ENCODE assay signal across 9 mouse cellular contexts in the genomic region with DNA sequence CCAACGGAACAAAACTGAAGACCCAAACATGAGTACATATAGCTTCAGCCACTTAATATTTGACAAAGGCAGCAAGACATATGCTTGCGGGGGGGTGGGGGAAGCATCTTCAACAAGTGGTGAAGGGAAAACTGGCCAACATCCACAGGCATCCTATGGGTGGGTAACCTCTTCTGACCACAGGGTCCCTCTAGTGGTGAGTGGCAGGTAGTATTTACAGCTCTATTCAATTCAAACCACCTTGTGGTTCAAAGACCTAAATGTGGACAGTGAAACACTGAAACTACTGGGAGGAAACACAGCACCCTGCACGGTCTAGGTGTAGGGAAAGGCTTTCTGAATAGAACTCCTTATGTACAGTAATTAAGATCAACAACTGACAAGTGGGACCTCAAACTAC. TPM values are rescaled to one million over a fixed set of nuclear protein-coding genes. Genes with fewer than 3 reads are reported as not detected.
DNase-seq lines count a peak whose midpoint lies in the region; ATAC-seq and TF ChIP-seq lines count a peak whose summit lies in the region.
"Had no signal": no experiment of that assay in that cellular context is flagged by ENCODE, and none has a peak within 500 bp of the region (broad histone marks: within the 10 kb centered on the region; RNA-seq: fewer than 3 reads in every experiment).

No protein-coding gene starts in this region.

- peak; percentile 94 for TF ChIP-seq CTCF in Patski (IDR thresholded peaks at IDR 0.05)

- peaks cover 5% of the 10 kb centered on the region; the same call in 1 of the 2 replicates for H3K4me1 ChIP-seq in embryonic facial prominence, embryonic 14.5 days (ENCODE audit: control insufficient read depth, insufficient read depth, low read length)
- 0 out of 2 replicates have a peak, but pooled peaks cover 4% of the 10 kb centered on the region for H3K4me1 ChIP-seq in limb, embryonic 10.5 days

- no peak overlapping the region for H3K4me2 ChIP-seq in embryonic facial prominence, embryonic 14.5 days (ENCODE audit: low read depth, low read length)
- H3K4me2 ChIP-seq: lung, embryonic 15.5 days had no signal

- POLR2A ChIA-PET in Patski (lab: Charles Lee): interaction anchor here (0.7 to 1.2 kb wide), 9 partner anchors 11 to 65 kb away, joined by 3 to 6 read pairs (median 4); a partner anchor contains a TSS

- H3K27ac ChIP-seq in embryonic facial prominence, embryonic 14.5 days (replicated peaks; ENCODE audit: low read depth, low read length): no peak overlapping the region
- no peak overlapping the region for H3K27ac ChIP-seq in limb, embryonic 10.5 days

- ATAC-seq in Patski: peak; percentile 26
- ATAC-seq in embryonic facial prominence, embryonic 14.5 days (ENCODE audit: low read depth): no peak

- no peak overlapping the region for H3K4me3 ChIP-seq in embryonic facial prominence, embryonic 14.5 days (ENCODE audit: low read depth, low read length)
- H3K4me3 ChIP-seq in limb, embryonic 10.5 days: no peak overlapping the region
- H3K4me3 ChIP-seq: lung, embryonic 15.5 days had no signal

- 47% methylated on average over 3 of the region's 3 CpGs for WGBS in embryonic facial prominence, embryonic 14.5 days
- 37% methylated on average over 3 of the region's 3 CpGs for WGBS in limb, embryonic 10.5 days

- intact Hi-C loops in heart, postnatal 25 days (cut with DNase I): no loop called here

- H3K27me3 ChIP-seq in Patski: peaks cover 2% of the 10 kb centered on the region
- no peaks in the 10 kb centered on the region for H3K27me3 ChIP-seq in embryonic facial prominence, embryonic 14.5 days (replicated peaks; ENCODE audit: control insufficient read depth, insufficient read depth, low read length)
- H3K27me3 ChIP-seq in limb, embryonic 10.5 days (ENCODE audit: low read depth, poor library complexity, severe bottlenecking): no peaks in the 10 kb centered on the region
- H3K27me3 ChIP-seq: lung, embryonic 15.5 days had no signal

- CTCF ChIA-PET in Patski (lab: Charles Lee): interaction anchor here (0.8 to 6.3 kb wide), 27 partner anchors 10 to 165 kb away, joined by 3 to 84 read pairs (median 6); a partner anchor contains a TSS

- H3K9me3 ChIP-seq in embryonic facial prominence, embryonic 14.5 days (ENCODE audit: control insufficient read depth, low read length): no peaks in the 10 kb centered on the region
- no peaks in the 10 kb centered on the region for H3K9me3 ChIP-seq in limb, embryonic 10.5 days (replicated peaks)
- H3K9me3 ChIP-seq: lung, embryonic 15.5 days had no signal

- peaks cover 8% of the 10 kb centered on the region; the same call in 1 of the 2 replicates for H3K36me3 ChIP-seq in embryonic facial prominence, embryonic 14.5 days (ENCODE audit: control insufficient read depth, insufficient read depth, low read length)
- H3K36me3 ChIP-seq in limb, embryonic 10.5 days: peaks cover 21% of the 10 kb centered on the region

- H3K9ac ChIP-seq in embryonic facial prominence, embryonic 14.5 days (ENCODE audit: low read depth, low read length): no peak overlapping the region
- H3K9ac ChIP-seq: lung, embryonic 15.5 days had no signal

- DNase-seq in heart, adult 18-20 months: peak; percentile 27 to 56
- no peak for DNase-seq in heart, postnatal 25 days (ENCODE audit: low spot score)
- DNase-seq in 416B (ENCODE audit: low read depth): peak; percentile 91
- no peak for DNase-seq in Patski (ENCODE audit: low read depth, low spot score)
- peak; percentile 72 for DNase-seq in embryonic facial prominence, embryonic 14.5 days (ENCODE audit: low spot score)
- DNase-seq in limb, embryonic 10.5 days (ENCODE audit: low spot score): peak; percentile 41
- DNase-seq in retina, embryonic 14.5 days (ENCODE audit: low spot score): peak; percentile 75
- no peak for DNase-seq in gastrocnemius, postnatal 10 days

- in situ Hi-C loops in Patski (cut with MboI; ENCODE audit: low pct_unique_long_range_greater_than_20kb): no loop called here

RNA-seq across cellular contexts. Expression of a gene that starts 11.3 kb away (rescaled TPM):
- total RNA-seq in heart, adult 18-20 months (2021): 100 to 1,000 TPM; 146 to 151 TPM
- total RNA-seq in heart, postnatal 25 days (2021): 100 to 1,000 TPM; 119 to 129 TPM
- 355 TPM for polyA plus RNA-seq in Patski (2021)
- 234 and 252 TPM in 2 replicates for polyA plus RNA-seq in embryonic facial prominence, embryonic 14.5 days (2014; fragmentation: Nextera tagmentation; extraction: Ambion mirVana)
- polyA plus RNA-seq in limb, embryonic 10.5 days (2016; fragmentation: Nextera tagmentation; extraction: Ambion mirVana): 365 and 382 TPM in 2 replicates
- 100 to 1,000 TPM; 167 to 176 TPM for total RNA-seq in gastrocnemius, postnatal 10 days (2021)

RNA-seq across cellular contexts. Expression of a gene that starts 38.5 kb away (rescaled TPM):
- total RNA-seq in heart, adult 18-20 months (2021): 10 to 100 TPM; 10.3 to 12.0 TPM
- total RNA-seq in heart, postnatal 25 days (2021): 10 to 100 TPM; 10.8 to 11.1 TPM
- polyA plus RNA-seq in Patski (2021): 66.7 TPM
- polyA plus RNA-seq in embryonic facial prominence, embryonic 14.5 days (2014; fragmentation: Nextera tagmentation; extraction: Ambion mirVana): 17.3 and 22.0 TPM in 2 replicates
- polyA plus RNA-seq in limb, embryonic 10.5 days (2016; fragmentation: Nextera tagmentation; extraction: Ambion mirVana): 38.6 and 40.8 TPM in 2 replicates
- total RNA-seq in gastrocnemius, postnatal 10 days (2021): 10 to 100 TPM; 20.2 to 22.6 TPM

RNA-seq across cellular contexts. Expression of a gene that starts 53.0 kb away (rescaled TPM):
- 10 to 100 TPM; 14.9 to 15.3 TPM for total RNA-seq in heart, adult 18-20 months (2021)
- total RNA-seq in heart, postnatal 25 days (2021): 10 to 100 TPM; 14.2 to 15.2 TPM
- 94.1 TPM for polyA plus RNA-seq in Patski (2021)
- polyA plus RNA-seq in embryonic facial prominence, embryonic 14.5 days (2014; fragmentation: Nextera tagmentation; extraction: Ambion mirVana): 13.7 and 14.9 TPM in 2 replicates
- 18.6 and 21.7 TPM in 2 replicates for polyA plus RNA-seq in limb, embryonic 10.5 days (2016; fragmentation: Nextera tagmentation; extraction: Ambion mirVana)
- total RNA-seq in gastrocnemius, postnatal 10 days (2021): 10 to 100 TPM; 20.1 to 22.8 TPM

RNA-seq across cellular contexts. Expression of a gene that starts 57.1 kb away (rescaled TPM):
- 10 to 100 TPM; 32.1 to 32.5 TPM for total RNA-seq in heart, adult 18-20 months (2021)
- 10 to 100 TPM; 31.3 to 32.2 TPM for total RNA-seq in heart, postnatal 25 days (2021)
- polyA plus RNA-seq in Patski (2021): 120 TPM
- 107 and 118 TPM in 2 replicates for polyA plus RNA-seq in embryonic facial prominence, embryonic 14.5 days (2014; fragmentation: Nextera tagmentation; extraction: Ambion mirVana)
- 297 and 327 TPM in 2 replicates for polyA plus RNA-seq in limb, embryonic 10.5 days (2016; fragmentation: Nextera tagmentation; extraction: Ambion mirVana)
- total RNA-seq in gastrocnemius, postnatal 10 days (2021): 10 to 100 TPM; 41.0 to 49.1 TPM

Comparison
In these comparisons a context has a peak if more than half of its experiments do, and no peak if none do; other contexts are left out.
1. DNase-seq: peak in heart, adult 18-20 months (2 of 2), 416B (single experiment), embryonic facial prominence, embryonic 14.5 days (single experiment), limb, embryonic 10.5 days (single experiment) and retina, embryonic 14.5 days (single experiment); none in heart, postnatal 25 days (single experiment), Patski (single experiment) and gastrocnemius, postnatal 10 days (single experiment).